Mouse (Mus musculus) heart, embryonic 11.5 days (tissue): ENCODE measurements around the gene Vkorc1l1. TPM values are rescaled to one million over a fixed set of nuclear protein-coding genes. Genes with fewer than 3 reads are reported as not detected.

Experiments used
- ATAC-seq: fragments of 200-750 bp; cut with Nextera tagmentation; replicated peaks from 2 replicates; pipeline ENCODE4 v1.8.0; 2017; ENCODE audit warnings: moderate library complexity; ENCODE audit not compliant: insufficient number of reproducible peaks, low FRiP score, low TSS enrichment
- H3K27ac ChIP-seq: fragments of 300-500 bp; sonication (generic); 2 replicates; pipeline ENCODE4 v1.5.1; 2014; ENCODE audit warnings: mild to moderate bottlenecking, low read depth, low read length
- H3K27me3 ChIP-seq: fragments of 300-500 bp; sonication (generic); 2 replicates; pipeline ENCODE4 v1.6.1; 2014; ENCODE audit warnings: mild to moderate bottlenecking, low read length, mixed read lengths; ENCODE audit not compliant: control insufficient read depth, insufficient read depth
- H3K36me3 ChIP-seq: fragments of 300-500 bp; sonication (generic); 2 replicates; pipeline ENCODE4 v1.6.1; 2014; ENCODE audit warnings: mild to moderate bottlenecking, low read length, moderate library complexity, mixed read lengths; ENCODE audit not compliant: control insufficient read depth, insufficient read depth
- H3K4me1 ChIP-seq: fragments of 300-500 bp; sonication (generic); 2 replicates; pipeline ENCODE4 v1.6.1; 2014; ENCODE audit warnings: low read length; ENCODE audit not compliant: control insufficient read depth, insufficient read depth
- H3K4me2 ChIP-seq: fragments of 300-500 bp; sonication (generic); 2 replicates; pipeline ENCODE4 v1.6.1; 2014; ENCODE audit warnings: mild to moderate bottlenecking, moderate library complexity
- H3K4me3 ChIP-seq: fragments of 300-500 bp; sonication (generic); 2 replicates; pipeline ENCODE4 v1.5.1; 2014; ENCODE audit warnings: low read depth, low read length
- H3K9ac ChIP-seq: fragments of 300-500 bp; sonication (generic); 2 replicates; pipeline ENCODE4 v1.6.1; 2014; ENCODE audit warnings: mild to moderate bottlenecking, low read depth, low read length, moderate library complexity
- H3K9me3 ChIP-seq: fragments of 300-500 bp; sonication (generic); replicated peaks from 2 replicates; pipeline ENCODE4 v1.6.1; 2016; ENCODE audit warnings: low read length; ENCODE audit not compliant: control insufficient read depth
- WGBS: fragments of 180-500 bp; shearing (Covaris S2); extraction: QIAGEN DNeasy Blood & Tissue Kit; methylation state at CpG from one replicate; pipeline ENCODE4 v1.1.7; 2014; ENCODE audit not compliant: insufficient replicate concordance; 5-methylcytosine and 5-hydroxymethylcytosine counted together
- polyA plus RNA-seq: library from polyadenylated mRNA; unstranded; fragments of >200 nt; fragmentation: Nextera tagmentation; extraction: Ambion mirVana; gene quantifications from 2 replicates; pipeline ENCODE4 v1.2.1, GENCODE M21; 2014

Vkorc1l1 gene
- polyA plus RNA-seq, 1 experiment from 2014 or later: 16.3 TPM

DNA sequence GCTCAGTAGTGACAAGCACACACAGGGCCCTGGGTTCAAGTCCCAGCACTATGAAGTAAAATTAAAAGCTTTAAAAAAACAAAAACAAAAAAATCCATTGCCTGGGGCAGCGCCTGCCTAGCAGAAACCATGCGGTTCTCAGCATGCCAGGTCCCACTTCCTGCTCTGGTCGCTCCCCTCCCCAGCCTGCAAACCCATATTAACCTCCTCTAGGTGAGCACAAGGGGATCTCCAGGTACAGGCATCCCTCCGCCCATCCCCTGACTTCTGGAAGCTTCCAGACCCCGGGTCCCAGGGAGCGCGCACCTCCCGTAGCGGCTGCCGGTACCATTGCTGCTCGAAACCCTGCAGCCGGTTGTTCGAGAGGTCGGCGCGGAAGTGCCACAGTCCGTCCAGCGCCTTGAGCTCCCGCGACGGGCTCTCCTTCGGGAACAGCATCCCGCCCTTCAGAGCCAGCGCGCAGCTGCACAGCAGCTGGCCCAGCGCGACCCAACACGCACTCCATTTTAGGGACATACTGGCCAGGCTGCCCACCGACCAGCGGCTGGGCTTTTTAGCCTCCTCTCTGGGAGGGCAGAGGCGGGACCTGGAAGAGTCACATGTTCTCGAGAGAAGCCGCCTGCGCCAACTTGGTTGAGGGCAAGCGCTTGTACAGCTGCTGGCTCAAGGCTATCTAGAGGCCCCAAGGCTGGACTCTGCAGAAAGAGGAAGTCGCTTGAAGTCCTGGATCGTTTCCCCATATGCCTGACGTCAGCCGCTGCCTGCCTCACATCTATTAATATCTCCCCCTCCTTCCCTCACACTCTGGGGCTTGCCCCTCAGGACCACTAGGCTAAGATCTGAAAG lies 60.8 kb downstream of the Vkorc1l1 start, which contains the start of gene Gusb:
Gusb (minus strand) TSS at position 749 of the 846 bp plus-strand sequence.
- peak within 1 kb of the TSS; percentile 65 for H3K4me3 ChIP-seq
- peak; percentile 88 for ATAC-seq
- H3K27me3 ChIP-seq: no peaks in the 10 kb centered on the region
- no peaks in the 10 kb centered on the region for H3K4me1 ChIP-seq
- H3K4me2 ChIP-seq: peak within 1 kb of the TSS; percentile 81
- no peaks in the 10 kb centered on the region for H3K9me3 ChIP-seq
- WGBS: under 1% methylated on average over 39 of the region's 39 CpGs
- H3K9ac ChIP-seq: peak within 1 kb of the TSS; percentile 77
- H3K36me3 ChIP-seq: no peaks in the 10 kb centered on the region
- peak within 1 kb of the TSS; percentile 76 for H3K27ac ChIP-seq

DNA sequence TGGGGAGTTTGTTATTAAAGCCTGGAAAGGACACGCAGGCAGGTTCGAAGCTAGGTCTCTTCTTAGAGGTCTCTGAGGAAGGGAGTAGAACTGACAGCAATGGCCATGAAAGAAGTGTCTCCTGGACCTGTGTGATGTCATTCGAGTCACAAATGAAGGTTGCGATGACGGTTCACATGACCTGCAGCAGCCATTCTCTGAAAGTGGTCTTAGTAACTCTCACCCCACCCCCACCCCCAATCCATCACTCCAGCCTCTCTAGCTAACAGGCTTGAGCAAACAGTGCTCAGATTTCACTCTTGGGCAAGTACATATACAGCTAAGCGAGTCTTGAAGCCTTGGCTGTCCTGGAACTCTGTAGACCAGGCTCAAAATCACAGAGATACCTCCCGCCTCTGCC lies 61.5 kb downstream of the Vkorc1l1 start:
- Histone ChIP-seq H3K27me3 (no peaks in the 10 kb centered on the region), H3K4me1 (no peaks in the 10 kb centered on the region), H3K9ac (peak overlapping the region; percentile 77), H3K27ac (peak overlapping the region; percentile 76), H3K36me3 (no peaks in the 10 kb centered on the region), H3K4me2 (peak overlapping the region; percentile 81), H3K4me3 (peak overlapping the region; percentile 65), H3K9me3 (no peaks in the 10 kb centered on the region)
- no peak for ATAC-seq
- WGBS: 35% methylated on average over 7 of the region's 7 CpGs

DNA sequence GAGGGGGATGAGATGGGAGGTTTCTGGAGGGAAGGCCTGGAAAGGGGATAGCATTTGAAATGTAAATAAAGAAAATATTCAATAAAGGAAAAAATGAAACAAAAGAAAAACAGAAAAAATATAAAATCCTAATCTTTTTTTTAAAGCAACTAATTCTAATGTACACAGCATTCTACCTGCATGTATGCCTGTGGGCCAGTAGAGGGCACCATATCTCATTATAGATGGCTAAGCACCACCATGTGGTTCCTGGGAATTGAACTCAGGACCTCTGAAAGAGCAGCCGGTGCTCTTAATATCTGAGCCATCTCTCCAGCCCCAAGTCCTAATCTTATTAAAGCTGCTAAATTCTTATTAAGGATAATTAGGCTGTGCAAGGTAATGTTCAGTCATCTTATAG lies 65.6 kb downstream of the Vkorc1l1 start:
- Histone ChIP-seq H3K4me1 (no peaks in the 10 kb centered on the region), H3K9ac (no peak overlapping the region), H3K36me3 (no peaks in the 10 kb centered on the region; the same call in none of the 2 replicates), H3K9me3 (0 out of 2 replicates have a peak, but pooled peaks cover 6% of the 10 kb centered on the region), H3K4me2 (no peak overlapping the region), H3K27ac (no peak overlapping the region), H3K4me3 (no peak overlapping the region), H3K27me3 (no peaks in the 10 kb centered on the region)
- no peak for ATAC-seq
- 91% methylated on average over 1 of the region's 1 CpGs for WGBS

DNA sequence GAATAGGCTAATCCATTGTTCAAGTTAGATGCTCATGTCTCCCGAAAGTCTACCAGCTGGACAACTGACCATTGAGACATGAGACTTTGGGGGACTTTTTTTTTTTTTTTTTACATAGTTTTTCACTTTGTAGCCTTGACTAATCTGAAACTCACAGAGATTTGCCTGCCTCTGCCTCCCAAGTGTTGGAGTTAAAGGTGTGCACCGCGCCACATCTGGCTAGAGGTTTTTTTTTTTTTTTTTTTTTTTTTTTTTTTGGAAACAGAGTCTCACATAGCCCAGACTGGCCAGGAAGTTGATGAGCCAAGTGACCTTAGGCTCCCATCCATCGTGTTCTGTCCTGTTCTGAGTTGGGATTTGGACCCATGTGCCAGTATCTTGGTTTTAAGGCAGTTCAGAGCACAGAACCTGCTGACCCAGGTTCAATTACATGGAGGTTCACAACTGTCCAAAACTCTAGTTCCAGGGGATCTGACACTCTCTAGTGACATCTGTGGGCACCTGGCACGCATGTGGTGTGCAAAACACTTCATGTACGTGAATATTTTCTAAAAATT lies 66.3 kb downstream of the Vkorc1l1 start:
- no peak for ATAC-seq
- 73% methylated on average over 6 of the region's 6 CpGs for WGBS

DNA sequence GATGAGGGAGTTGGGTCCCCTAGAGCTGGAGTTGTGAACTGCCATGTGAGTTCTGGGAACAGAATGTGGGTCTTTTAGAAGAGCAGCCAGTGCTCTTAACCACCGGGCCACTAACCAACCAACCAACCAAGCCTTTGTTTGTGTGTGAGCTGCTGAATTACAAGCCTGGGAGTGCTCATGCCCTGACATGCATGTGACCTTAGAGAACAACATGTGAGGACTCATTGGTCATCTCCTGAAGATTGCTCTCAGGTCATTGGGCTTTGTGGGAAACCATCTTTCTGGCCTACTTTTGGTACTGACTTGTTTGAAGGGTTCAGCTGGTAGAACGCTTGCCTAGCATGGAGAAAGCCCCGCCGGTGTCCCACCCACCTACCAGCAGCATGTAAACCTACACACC lies 68.0 kb downstream of the Vkorc1l1 start:
- H3K36me3 ChIP-seq: no peaks in the 10 kb centered on the region; the same call in none of the 2 replicates
- H3K4me3 ChIP-seq: no peak overlapping the region
- WGBS: 97% methylated on average over 4 of the region's 4 CpGs
- ATAC-seq: no peak
- H3K27ac ChIP-seq: no peak overlapping the region
- H3K9me3 ChIP-seq: 0 out of 2 replicates have a peak, but pooled peaks cover 6% of the 10 kb centered on the region
- no peak overlapping the region for H3K9ac ChIP-seq
- H3K4me1 ChIP-seq: no peaks in the 10 kb centered on the region
- no peak overlapping the region for H3K4me2 ChIP-seq
- H3K27me3 ChIP-seq: no peaks in the 10 kb centered on the region

More for the DNA sequence above, 66.3 kb downstream of the Vkorc1l1 start:
- no peak overlapping the region for H3K9ac ChIP-seq
- H3K36me3 ChIP-seq: no peaks in the 10 kb centered on the region; the same call in none of the 2 replicates
- H3K27ac ChIP-seq: no peak overlapping the region
- no peak overlapping the region for H3K4me3 ChIP-seq
- H3K9me3 ChIP-seq: 0 out of 2 replicates have a peak, but pooled peaks cover 6% of the 10 kb centered on the region
- H3K4me2 ChIP-seq: no peak overlapping the region
- H3K4me1 ChIP-seq: no peaks in the 10 kb centered on the region
- H3K27me3 ChIP-seq: no peaks in the 10 kb centered on the region

DNA sequence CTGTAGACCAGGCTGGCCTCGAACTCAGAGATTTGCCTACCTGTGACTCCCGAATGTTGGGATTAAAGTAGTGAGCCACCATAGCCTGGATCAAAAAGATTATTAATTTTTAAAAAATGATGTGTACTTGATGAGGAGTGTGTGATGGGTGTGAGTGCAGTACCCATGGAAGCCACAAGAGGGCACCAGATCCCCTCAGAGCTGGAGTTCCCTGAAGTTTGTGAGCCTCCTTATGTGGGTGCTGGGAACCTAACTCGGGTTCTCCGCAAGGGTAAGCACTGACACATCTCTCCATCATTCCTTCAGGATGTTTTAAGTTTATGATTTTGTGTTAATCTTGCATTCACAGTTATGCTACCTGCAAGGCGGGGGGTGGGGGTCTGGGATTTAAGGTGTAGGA lies 69.2 kb downstream of the Vkorc1l1 start:
- no peak for ATAC-seq
- Histone ChIP-seq H3K27ac (no peak overlapping the region), H3K9ac (no peak overlapping the region), H3K4me3 (no peak overlapping the region), H3K4me1 (no peaks in the 10 kb centered on the region), H3K36me3 (no peaks in the 10 kb centered on the region; the same call in none of the 2 replicates), H3K4me2 (no peak overlapping the region), H3K9me3 (0 out of 2 replicates have a peak, but pooled peaks cover 6% of the 10 kb centered on the region), H3K27me3 (no peaks in the 10 kb centered on the region)
- WGBS: 88% methylated on average over 5 of the region's 5 CpGs

DNA sequence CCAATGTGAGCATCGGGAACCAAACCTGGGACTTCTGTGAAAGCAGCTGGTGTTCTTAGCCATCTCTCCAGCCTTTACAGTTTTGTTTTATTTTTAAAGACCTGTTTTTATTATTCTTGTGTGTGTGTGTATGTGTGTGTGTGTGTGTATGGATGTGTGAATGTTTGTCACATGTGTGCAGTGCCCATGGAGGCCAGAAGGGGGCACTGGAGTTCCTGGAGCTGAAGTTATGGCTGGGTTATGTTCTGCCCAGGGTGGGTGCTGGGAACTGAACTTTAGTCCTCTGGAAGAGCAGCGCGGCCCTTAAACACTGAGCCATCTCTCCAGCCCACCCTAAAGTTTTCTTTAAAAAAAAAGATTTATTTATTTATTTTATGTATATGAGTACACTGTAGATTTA lies 73.3 kb downstream of the Vkorc1l1 start:
- 93% methylated on average over 3 of the region's 3 CpGs for WGBS
- Histone ChIP-seq H3K9me3 (0 out of 2 replicates have a peak, but pooled peaks cover 6% of the 10 kb centered on the region), H3K4me2 (no peak overlapping the region), H3K4me3 (no peak overlapping the region), H3K27ac (no peak overlapping the region), H3K36me3 (no peaks in the 10 kb centered on the region; the same call in none of the 2 replicates), H3K4me1 (no peaks in the 10 kb centered on the region), H3K27me3 (no peaks in the 10 kb centered on the region), H3K9ac (no peak overlapping the region)
- no peak for ATAC-seq

DNA sequence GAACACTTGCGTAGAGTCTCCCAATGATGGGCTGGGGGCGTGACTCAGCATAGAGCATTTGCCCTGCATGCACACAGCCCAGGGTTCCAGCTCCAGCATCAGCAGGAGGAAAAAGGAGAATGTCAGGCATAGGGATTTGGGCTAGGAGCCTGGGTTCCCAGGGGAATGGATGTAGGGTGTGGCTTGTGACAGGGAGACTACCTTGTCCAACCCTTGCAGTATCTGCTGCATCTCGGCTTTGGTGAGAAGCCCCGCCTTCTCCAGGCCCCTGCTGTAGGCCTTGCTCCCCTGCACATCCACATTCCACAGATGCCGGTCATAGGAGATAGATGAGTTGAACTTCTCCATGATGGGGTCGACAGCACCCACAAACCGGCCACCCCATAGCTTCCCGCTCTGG lies 77.7 kb downstream of the Vkorc1l1 start:
- H3K4me1 ChIP-seq: peaks cover 3% of the 10 kb centered on the region
- no peaks in the 10 kb centered on the region for H3K9me3 ChIP-seq
- ATAC-seq: no peak
- no peak overlapping the region for H3K4me3 ChIP-seq
- no peak overlapping the region for H3K4me2 ChIP-seq
- 49% methylated on average over 8 of the region's 8 CpGs for WGBS
- no peaks in the 10 kb centered on the region for H3K27me3 ChIP-seq
- no peak overlapping the region for H3K9ac ChIP-seq
- H3K27ac ChIP-seq: no peak overlapping the region
- no peaks in the 10 kb centered on the region for H3K36me3 ChIP-seq
